Mouse (Mus musculus) gastrocnemius, adult 2 months (tissue): Measurements from ENCODE around the gene Eef1a1. TPM values are rescaled to one million over a fixed set of nuclear protein-coding genes. Genes with fewer than 3 reads are reported as not detected.
"Not testable (repeated sequence)": the region's sequence is repeated elsewhere in the genome, so short reads cannot be mapped to it uniquely, and the experiment has no call there.

Experiments
- DNase-seq: peaks from one replicate; pipeline ENCODE4 v3.0.0; 2022
- H3K27ac ChIP-seq: fragments of 200-600 bp; 2 replicates; pipeline ENCODE4 v1.8.1; 2022; ENCODE audit warnings: mild to moderate bottlenecking
- H3K4me3 ChIP-seq: fragments of 200-600 bp; 2 replicates; pipeline ENCODE4 v1.8.1; 2022; ENCODE audit warnings: mild to moderate bottlenecking, moderate library complexity
- CTCF ChIP-seq: fragments of 200-600 bp; IDR thresholded peaks from 2 replicates; pipeline ENCODE4 v1.8.1; 2022; ENCODE audit warnings: antibody characterized with exemption, mild to moderate bottlenecking, moderate library complexity
- intact Hi-C: fragments of 180-260 bp; cut with DNase I; formaldehyde crosslinking; loops from one replicate; pipeline ENCODE4 v1.15.1; 2025
- total RNA-seq, 2 experiments: library from RNA; stranded (reverse); gene quantifications; 2 replicates each; pipeline ENCODE4 v1.2.3; 2021

The Eef1a1 gene
- total RNA-seq, 2 experiments from 2014 or later: 390 to 557 TPM

- no peak for DNase-seq
- intact Hi-C loops: no loop called here
- H3K4me3 ChIP-seq: no peak overlapping the region
- H3K27ac ChIP-seq: no peak overlapping the region
- TF ChIP-seq CTCF: no peak
Observed at GRCm38 (mm10) chr9:78504133-78504532, 15.2 kb upstream of the Eef1a1 start.

DNA sequence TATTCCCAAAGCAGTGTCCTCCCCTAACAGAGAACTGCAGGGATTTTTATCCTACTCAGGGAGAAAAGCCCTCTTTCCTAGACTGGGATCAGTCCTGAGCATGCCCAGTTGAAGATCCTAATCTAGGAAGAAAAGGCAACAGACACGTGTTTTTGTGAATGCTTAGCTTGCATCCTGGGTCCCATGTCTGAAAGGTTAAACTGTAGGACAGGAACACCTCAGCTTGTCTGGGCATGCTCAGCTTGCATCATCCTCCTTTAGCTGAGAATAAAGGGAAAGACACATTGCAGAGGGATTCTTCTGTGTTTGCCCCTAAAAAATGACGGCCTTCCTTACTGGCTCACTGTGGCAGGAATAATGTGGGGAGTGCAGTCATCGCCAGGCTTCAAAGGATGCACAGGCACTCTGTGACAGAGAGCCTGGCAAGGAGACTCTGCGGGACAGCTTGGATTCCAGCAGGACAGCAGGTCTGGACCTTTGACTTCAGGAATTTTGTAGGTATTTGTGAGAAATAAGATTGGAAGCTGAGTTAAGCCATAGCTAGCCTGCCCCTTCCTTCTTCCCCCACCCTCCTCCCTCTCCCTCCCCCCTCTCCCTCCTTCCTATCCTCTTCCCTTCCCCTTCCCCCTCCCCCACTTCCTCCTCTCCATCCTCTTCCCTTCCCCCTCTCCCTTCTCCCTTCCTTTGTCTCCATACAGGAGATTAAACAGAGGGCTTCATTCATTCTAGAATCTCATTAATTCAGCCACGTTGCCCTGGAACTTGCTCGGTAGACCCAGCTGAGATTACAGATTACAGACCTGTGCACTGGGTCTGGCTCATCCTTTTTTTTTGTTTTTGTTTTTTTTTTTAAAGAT lies 14.5 kb upstream of the Eef1a1 start:
- TF ChIP-seq CTCF: no peak
- H3K27ac ChIP-seq: no peak overlapping the region
- intact Hi-C loops: no loop called here

GRCm38 (mm10) chr9:78501284-78501683 lies 12.3 kb upstream of the Eef1a1 start:
- H3K4me3 ChIP-seq: no peak overlapping the region
- no peak overlapping the region for H3K27ac ChIP-seq
- TF ChIP-seq CTCF: no peak
- DNase-seq: no peak
- intact Hi-C loops: no loop called here

More for the DNA sequence above, 14.5 kb upstream of the Eef1a1 start:
- H3K4me3 ChIP-seq: no peak overlapping the region
- no peak for DNase-seq

DNA sequence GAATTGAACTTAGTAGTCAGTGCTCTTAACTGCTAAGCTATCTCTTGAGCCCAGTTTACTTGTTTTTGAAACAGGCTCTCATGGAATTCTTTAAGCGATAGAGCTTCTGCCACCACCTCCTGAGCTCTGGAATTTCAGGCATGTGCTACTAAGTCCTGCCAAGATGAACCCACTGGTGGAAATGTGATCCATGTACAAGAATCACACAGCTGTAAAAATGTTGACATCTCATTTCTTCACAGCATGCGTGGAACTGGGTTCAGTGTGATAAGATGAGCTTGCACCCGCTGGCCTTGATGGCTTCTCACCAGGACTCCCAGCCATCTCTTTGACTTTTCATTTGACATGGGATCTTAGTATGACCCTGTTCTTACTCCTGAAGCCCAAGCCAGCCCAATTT lies 11.4 kb upstream of the Eef1a1 start:
- H3K27ac ChIP-seq: no peak overlapping the region
- intact Hi-C loops: no loop called here

GRCm38 (mm10) chr9:78493171-78493570 lies 4.2 kb upstream of the Eef1a1 start:
- H3K4me3 ChIP-seq: no peak overlapping the region
- H3K27ac ChIP-seq: no peak overlapping the region
- intact Hi-C loops: no loop called here
- no peak for TF ChIP-seq CTCF
- no peak for DNase-seq

More for the DNA sequence above, 11.4 kb upstream of the Eef1a1 start:
- TF ChIP-seq CTCF: no peak
- H3K4me3 ChIP-seq: no peak overlapping the region
- DNase-seq: no peak

DNA sequence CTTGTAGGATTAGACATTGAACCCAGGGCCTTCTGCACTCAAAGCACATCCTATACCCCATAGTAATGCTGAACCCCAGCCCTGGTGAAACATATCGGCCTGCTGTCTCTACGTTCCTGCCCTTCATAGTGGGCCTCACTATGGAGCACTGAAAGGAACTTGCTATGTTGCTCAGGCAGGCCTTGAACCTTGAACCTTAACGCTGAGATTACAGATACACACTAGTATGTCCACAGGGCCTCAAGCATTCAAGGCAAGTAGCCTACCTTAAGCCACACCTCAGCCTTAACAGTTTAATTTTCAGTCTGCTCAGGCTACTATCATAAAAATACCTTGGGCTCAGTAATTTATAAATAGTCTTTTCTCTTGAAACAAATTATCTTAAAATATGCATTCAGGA lies 3.3 kb upstream of the Eef1a1 start:
- no peak for TF ChIP-seq CTCF
- intact Hi-C loops: no loop called here
- Histone ChIP-seq H3K27ac (no peak overlapping the region), H3K4me3 (no peak overlapping the region)
- DNase-seq: no peak

- intact Hi-C loops: no loop called here
- no peak for TF ChIP-seq CTCF
- no peak overlapping the region for H3K4me3 ChIP-seq
- H3K27ac ChIP-seq: no peak overlapping the region
- no peak for DNase-seq
Observed at GRCm38 (mm10) chr9:78491169-78491568, 2.2 kb upstream of the Eef1a1 start.

- intact Hi-C loops, H3K27ac ChIP-seq, DNase-seq, H3K4me3 ChIP-seq: not testable (repeated sequence)
Observed at GRCm38 (mm10) chr9:78488021-78488420, 930 bp downstream of the Eef1a1 start.

GRCm38 (mm10) chr9:78484660-78485059 lies 4.3 kb downstream of the Eef1a1 start:
- H3K27ac ChIP-seq: no peak overlapping the region
- intact Hi-C loops: no loop called here
- no peak for TF ChIP-seq CTCF
- no peak for DNase-seq
- H3K4me3 ChIP-seq: no peak overlapping the region

- intact Hi-C loops: no loop called here
- Histone ChIP-seq H3K27ac (peak overlapping the region; percentile 95), H3K4me3 (peak overlapping the region; percentile 91)
- DNase-seq: no peak
- TF ChIP-seq CTCF: no peak
Observed at GRCm38 (mm10) chr9:78482386-78482785, 6.6 kb downstream of the Eef1a1 start.

DNA sequence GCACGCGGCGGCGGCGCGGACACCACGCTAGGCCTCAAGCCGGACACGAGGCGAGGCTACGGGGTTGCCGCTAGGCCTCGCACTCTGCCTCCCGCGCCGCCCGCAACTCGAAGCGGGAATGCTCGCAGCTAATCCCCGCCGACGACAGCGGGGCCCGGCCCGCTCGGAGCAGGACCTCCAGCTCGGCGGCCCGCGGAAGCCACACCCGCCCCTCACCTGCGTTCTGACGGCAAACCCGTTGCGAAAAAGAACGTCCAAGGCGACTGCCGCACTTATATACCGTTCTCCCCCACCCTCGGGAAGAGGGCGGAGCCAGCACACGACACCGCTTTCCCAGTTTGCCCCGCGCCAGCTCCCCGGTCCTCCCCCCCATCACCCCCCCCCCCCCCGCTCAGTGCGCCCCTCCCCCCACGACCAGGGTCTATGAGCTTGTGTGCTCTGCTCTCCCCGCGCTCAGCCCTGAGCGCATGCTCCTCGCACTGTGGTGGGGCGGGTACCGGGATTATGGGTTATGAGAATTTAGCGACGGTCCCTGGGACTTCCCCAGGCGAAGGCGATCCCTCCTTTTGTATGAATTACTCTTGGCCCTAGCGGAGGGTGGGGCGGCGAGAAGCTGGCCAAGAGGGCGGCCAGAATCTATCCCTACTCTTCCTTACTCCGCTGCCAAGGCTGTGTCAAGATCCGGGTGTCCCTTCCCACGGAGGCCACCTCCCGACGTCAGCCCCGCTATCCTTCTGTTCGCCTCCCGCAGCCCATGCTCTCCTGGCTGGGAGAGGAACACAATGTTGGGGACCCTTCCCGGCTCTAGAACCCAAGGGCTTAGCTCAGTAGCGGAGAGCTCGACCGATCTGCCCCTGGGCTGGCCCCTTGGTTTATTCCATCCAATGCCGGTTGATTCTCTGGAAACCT lies 7.3 kb downstream of the Eef1a1 start:
- Histone ChIP-seq H3K4me3 (peak overlapping the region; percentile 91), H3K27ac (peak overlapping the region; percentile 95)
- TF ChIP-seq CTCF: 0 out of 2 replicates have a peak, but pooled peaks have one; percentile 5
- intact Hi-C loops: no loop called here
- DNase-seq: peak; percentile 94

DNA sequence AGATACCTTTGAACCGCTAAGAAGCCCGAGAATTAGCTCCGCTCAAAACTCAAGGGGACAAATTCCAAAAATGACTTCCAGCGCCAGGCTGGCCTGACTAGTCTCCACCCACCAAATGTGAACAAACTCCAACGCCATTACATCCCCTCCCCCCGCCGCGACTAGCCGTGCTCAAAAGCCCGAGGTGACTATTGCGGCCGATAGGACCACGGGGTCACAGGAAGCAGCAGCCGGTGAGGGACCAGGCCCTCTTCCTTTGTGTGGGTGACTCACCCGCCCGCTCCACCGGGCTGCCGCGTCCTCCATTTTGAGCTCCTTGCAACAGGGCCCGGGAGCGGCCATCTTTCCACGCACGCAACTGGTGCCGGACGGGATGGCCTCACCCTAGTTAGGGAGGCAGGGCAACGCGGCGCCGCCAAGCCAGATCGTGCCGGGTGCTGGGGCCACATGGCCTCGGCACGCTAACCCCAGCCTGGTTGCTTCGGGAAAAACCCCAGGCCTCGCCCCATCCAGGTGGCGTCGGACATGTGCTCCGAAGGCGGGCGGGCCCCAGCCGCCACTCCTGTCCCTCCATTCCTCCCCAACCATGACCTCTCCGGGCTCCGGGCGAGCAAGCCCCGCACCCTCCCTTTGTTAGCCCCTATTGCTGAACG lies 8.1 kb downstream of the Eef1a1 start:
- peak overlapping the region; percentile 91 for H3K4me3 ChIP-seq
- peak; percentile 77 for DNase-seq
- intact Hi-C loops: no loop called here

GRCm38 (mm10) chr9:78480227-78480626 lies 8.7 kb downstream of the Eef1a1 start:
- Histone ChIP-seq H3K4me3 (peak overlapping the region; percentile 91), H3K27ac (peak overlapping the region; percentile 93)
- intact Hi-C loops, DNase-seq: not testable (repeated sequence)

More for the DNA sequence above, 8.1 kb downstream of the Eef1a1 start:
- TF ChIP-seq CTCF: no peak
- H3K27ac ChIP-seq: peak overlapping the region; percentile 93

DNA sequence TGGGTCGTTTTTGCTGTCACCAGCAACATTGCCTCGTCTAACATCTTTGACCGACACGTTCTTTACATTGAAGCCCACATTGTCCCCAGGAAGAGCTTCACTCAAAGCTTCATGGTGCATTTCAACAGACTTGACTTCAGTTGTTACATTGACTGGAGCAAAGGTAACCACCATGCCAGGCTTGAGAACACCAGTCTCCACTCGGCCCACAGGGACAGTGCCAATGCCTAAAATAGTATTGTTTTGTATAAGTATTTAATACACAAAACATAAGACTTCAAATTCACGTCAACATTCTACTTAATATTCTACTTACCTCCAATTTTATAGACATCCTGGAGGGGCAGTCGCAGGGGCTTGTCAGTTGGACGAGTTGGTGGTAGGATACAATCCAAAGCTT lies 9.6 kb downstream of the Eef1a1 start:
- DNase-seq, H3K27ac ChIP-seq, intact Hi-C loops: not testable (repeated sequence)
- H3K4me3 ChIP-seq: peak overlapping the region; percentile 40

GRCm38 (mm10) chr9:78478009-78478605 lies 10.8 kb downstream of the Eef1a1 start:
- intact Hi-C loops, H3K27ac ChIP-seq, DNase-seq, H3K4me3 ChIP-seq: not testable (repeated sequence)
